ENCODE assay signal across 13 mouse cellular contexts in the genomic region with DNA sequence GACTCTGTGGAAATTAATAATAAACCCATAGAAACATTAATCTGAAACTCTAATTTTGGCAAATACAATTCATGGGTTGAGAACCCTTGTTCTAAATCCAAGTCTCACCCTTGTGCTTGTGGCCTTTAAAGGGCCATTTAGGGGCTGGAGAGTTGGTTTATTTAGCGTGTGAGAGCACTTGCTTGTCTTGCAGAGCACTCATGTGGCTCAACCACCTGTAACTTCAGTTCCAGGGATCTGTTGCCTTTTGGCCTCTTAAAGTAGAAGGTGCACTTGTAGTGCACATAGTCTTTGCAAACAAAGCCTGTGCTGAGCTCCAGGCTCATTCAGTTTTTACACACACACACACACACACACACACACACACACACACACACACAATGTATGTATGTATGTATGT. TPM values are rescaled to one million over a fixed set of nuclear protein-coding genes. Genes with fewer than 3 reads are reported as not detected.
DNase-seq lines count a peak whose midpoint lies in the region; ATAC-seq lines count a peak whose summit lies in the region.
"Had no signal": no experiment of that assay in that cellular context is flagged by ENCODE, and none has a peak within 500 bp of the region (broad histone marks: within the 10 kb centered on the region; RNA-seq: fewer than 3 reads in every experiment).

No protein-coding gene starts in this region.

- H3K36me3 ChIP-seq in heart, embryonic 10.5 days: peaks cover 10% of the 10 kb centered on the region
- H3K36me3 ChIP-seq in megakaryocyte, embryonic 14.5 days (replicated peaks; ENCODE audit: low read length): peaks cover 33% of the 10 kb centered on the region
- H3K36me3 ChIP-seq in liver, embryonic 16.5 days (ENCODE audit: control insufficient read depth, insufficient read depth): peaks cover 24% of the 10 kb centered on the region
- no peaks in the 10 kb centered on the region for H3K36me3 ChIP-seq in stomach, embryonic 15.5 days
- H3K36me3 ChIP-seq: forebrain, embryonic 15.5 days had no signal

- DNase-seq in heart, embryonic 10.5 days (ENCODE audit: low spot score): no peak
- no peak for DNase-seq in heart, postnatal 14 days
- DNase-seq in yolk sac, embryonic 10.5 days (ENCODE audit: low spot score): no peak
- DNase-seq in layer of hippocampus, postnatal 10 days (ENCODE audit: low spot score in 2 of 2): no peak

- peaks cover 30% of the 10 kb centered on the region for H3K4me1 ChIP-seq in heart, embryonic 10.5 days
- H3K4me1 ChIP-seq in megakaryocyte, embryonic 14.5 days: peaks cover 86% of the 10 kb centered on the region
- H3K4me1 ChIP-seq in liver, embryonic 16.5 days (ENCODE audit: control insufficient read depth, low read depth, low read length): peaks cover 69% of the 10 kb centered on the region
- H3K4me1 ChIP-seq in stomach, embryonic 15.5 days: peaks cover 16% of the 10 kb centered on the region; the same call in 1 of the 2 replicates

- ATAC-seq in megakaryocyte, adult 5-6 weeks (ENCODE audit: poor library complexity, severe bottlenecking): no peak
- ATAC-seq in liver, embryonic 16.5 days (ENCODE audit: low read depth): no peak
- ATAC-seq in stomach, embryonic 15.5 days (ENCODE audit: insufficient read depth, low FRiP score, low read depth): no peak
- ATAC-seq: forebrain, embryonic 15.5 days had no signal

- no peaks in the 10 kb centered on the region for H3K27me3 ChIP-seq in heart, embryonic 10.5 days (ENCODE audit: insufficient read depth, poor library complexity, severe bottlenecking)
- H3K27me3 ChIP-seq in megakaryocyte, embryonic 14.5 days (replicated peaks): no peaks in the 10 kb centered on the region
- H3K27me3 ChIP-seq in liver, embryonic 16.5 days (ENCODE audit: control insufficient read depth, insufficient read depth, low read depth, low read length): no peaks in the 10 kb centered on the region
- H3K27me3 ChIP-seq in stomach, embryonic 15.5 days (replicated peaks): no peaks in the 10 kb centered on the region
- H3K27me3 ChIP-seq: forebrain, embryonic 15.5 days had no signal

- peak overlapping the region; percentile 74; the same call in 1 of the 2 replicates for H3K4me3 ChIP-seq in heart, embryonic 10.5 days
- H3K4me3 ChIP-seq in megakaryocyte, embryonic 14.5 days (replicated peaks): peak overlapping the region; percentile 98
- H3K4me3 ChIP-seq in liver, embryonic 16.5 days (ENCODE audit: low read depth, low read length): peak overlapping the region; percentile 69
- peak overlapping the region; percentile 46 for H3K4me3 ChIP-seq in stomach, embryonic 15.5 days (replicated peaks)
- H3K4me3 ChIP-seq: forebrain, embryonic 15.5 days had no signal

- H3K9me3 ChIP-seq in heart, embryonic 10.5 days: no peaks in the 10 kb centered on the region
- no peaks in the 10 kb centered on the region for H3K9me3 ChIP-seq in megakaryocyte, embryonic 14.5 days
- H3K9me3 ChIP-seq in liver, embryonic 16.5 days (replicated peaks; ENCODE audit: control insufficient read depth, low read length): no peaks in the 10 kb centered on the region
- no peaks in the 10 kb centered on the region for H3K9me3 ChIP-seq in stomach, embryonic 15.5 days
- H3K9me3 ChIP-seq: forebrain, embryonic 15.5 days had no signal

- H3K27ac ChIP-seq in heart, embryonic 10.5 days: peak overlapping the region; percentile 47; the same call in 1 of the 2 replicates
- peak overlapping the region; percentile 99 for H3K27ac ChIP-seq in liver, embryonic 16.5 days (ENCODE audit: low read length)
- no peak overlapping the region for H3K27ac ChIP-seq in stomach, embryonic 15.5 days
- H3K27ac ChIP-seq: forebrain, embryonic 15.5 days had no signal

- WGBS in heart, embryonic 10.5 days: 70% methylated on average over 1 of the region's 1 CpGs
- WGBS in liver, embryonic 16.5 days (ENCODE audit: insufficient replicate concordance): 3% methylated on average over 1 of the region's 1 CpGs
- WGBS in stomach, embryonic 15.5 days: 63% methylated on average over 1 of the region's 1 CpGs

- peak overlapping the region; percentile 82 for H3K4me2 ChIP-seq in liver, embryonic 16.5 days (ENCODE audit: low read depth, low read length)
- H3K4me2 ChIP-seq in stomach, embryonic 15.5 days: peak overlapping the region; percentile 81; the same call in 1 of the 2 replicates
- H3K4me2 ChIP-seq: forebrain, embryonic 15.5 days had no signal

- intact Hi-C loops in heart, postnatal 14 days (cut with DNase I): no loop called here

- peak overlapping the region; percentile 76 for H3K9ac ChIP-seq in liver, embryonic 16.5 days (ENCODE audit: low read depth, low read length)
- no peak overlapping the region for H3K9ac ChIP-seq in stomach, embryonic 15.5 days
- H3K9ac ChIP-seq: forebrain, embryonic 15.5 days had no signal

RNA-seq across cellular contexts. Expression of a gene that starts 7.2 kb away (rescaled TPM):
- polyA plus RNA-seq in heart, embryonic 10.5 days (2016; fragmentation: Nextera tagmentation; extraction: Ambion mirVana): 102 and 112 TPM in 2 replicates
- 100 to 1,000 TPM; 139 to 150 TPM for total RNA-seq in heart, postnatal 14 days (2021)
- polyA plus RNA-seq in megakaryocyte, embryonic 14.5 days (2012; ENCODE audit: insufficient read depth, low replicate concordance): 2.9 and 6.8 TPM in 2 replicates
- 107 and 111 TPM in 2 replicates for total RNA-seq in megakaryocyte, adult 5-6 weeks (2015)
- 93.2 and 110 TPM in 2 replicates for total RNA-seq in megakaryocyte, adult 5-6 weeks (2017)
- 355 and 363 TPM in 2 replicates for polyA plus RNA-seq in liver, embryonic 16.5 days (2015; fragmentation: Nextera tagmentation; extraction: Ambion mirVana)
- polyA plus RNA-seq in stomach, embryonic 15.5 days (2015; fragmentation: Nextera tagmentation; extraction: Ambion mirVana): 122 and 136 TPM in 2 replicates
- 100 to 1,000 TPM; 129 to 134 TPM for total RNA-seq in layer of hippocampus, postnatal 10 days (2021)

RNA-seq across cellular contexts. Expression of a gene that starts 25.0 kb away (rescaled TPM):
- not detected in 2 replicates for polyA plus RNA-seq in heart, embryonic 10.5 days (2016; fragmentation: Nextera tagmentation; extraction: Ambion mirVana)
- not detected for total RNA-seq in heart, postnatal 14 days (2021)
- polyA plus RNA-seq in megakaryocyte, embryonic 14.5 days (2012; ENCODE audit: insufficient read depth, low replicate concordance): not detected in 2 replicates
- not detected in 2 replicates for total RNA-seq in megakaryocyte, adult 5-6 weeks (2015)
- total RNA-seq in megakaryocyte, adult 5-6 weeks (2017): not detected in 2 replicates
- 0.49 TPM in 1 of 2 replicates, not detected in the other for polyA plus RNA-seq in liver, embryonic 16.5 days (2015; fragmentation: Nextera tagmentation; extraction: Ambion mirVana)
- not detected in 2 replicates for polyA plus RNA-seq in stomach, embryonic 15.5 days (2015; fragmentation: Nextera tagmentation; extraction: Ambion mirVana)
- not detected for total RNA-seq in layer of hippocampus, postnatal 10 days (2021)
- total RNA-seq: common myeloid progenitor, adult 5-6 weeks; granulocyte monocyte progenitor cell, adult 5-6 weeks had no signal
- polyA plus RNA-seq: forebrain, embryonic 15.5 days; large intestine, adult 2 months; limb, embryonic 14.5 days had no signal

RNA-seq across cellular contexts. Expression of a gene that starts 34.9 kb away (rescaled TPM):
- 370 and 414 TPM in 2 replicates for polyA plus RNA-seq in heart, embryonic 10.5 days (2016; fragmentation: Nextera tagmentation; extraction: Ambion mirVana)
- 100 to 1,000 TPM; 163 to 177 TPM for total RNA-seq in heart, postnatal 14 days (2021)
- 55.0 and 266 TPM in 2 replicates for polyA plus RNA-seq in megakaryocyte, embryonic 14.5 days (2012; ENCODE audit: insufficient read depth, low replicate concordance)
- 122 and 132 TPM in 2 replicates for total RNA-seq in megakaryocyte, adult 5-6 weeks (2015)
- 88.3 and 104 TPM in 2 replicates for total RNA-seq in megakaryocyte, adult 5-6 weeks (2017)
- 147 and 154 TPM in 2 replicates for polyA plus RNA-seq in liver, embryonic 16.5 days (2015; fragmentation: Nextera tagmentation; extraction: Ambion mirVana)
- polyA plus RNA-seq in stomach, embryonic 15.5 days (2015; fragmentation: Nextera tagmentation; extraction: Ambion mirVana): 203 and 260 TPM in 2 replicates
- total RNA-seq in layer of hippocampus, postnatal 10 days (2021): 100 to 1,000 TPM in 1 of 2 experiments, 10 to 100 TPM in 1; 90.9 to 109 TPM

RNA-seq across cellular contexts. Expression of a gene that starts 34.9 kb away (rescaled TPM):
- polyA plus RNA-seq in heart, embryonic 10.5 days (2016; fragmentation: Nextera tagmentation; extraction: Ambion mirVana): 32.7 and 35.3 TPM in 2 replicates
- 10 to 100 TPM; 20.8 to 28.6 TPM for total RNA-seq in heart, postnatal 14 days (2021)
- 1.1 and 4.6 TPM in 2 replicates for polyA plus RNA-seq in megakaryocyte, embryonic 14.5 days (2012; ENCODE audit: insufficient read depth, low replicate concordance)
- 34.7 and 37.1 TPM in 2 replicates for total RNA-seq in megakaryocyte, adult 5-6 weeks (2015)
- total RNA-seq in megakaryocyte, adult 5-6 weeks (2017): 80.2 and 97.7 TPM in 2 replicates
- 11.6 and 11.8 TPM in 2 replicates for polyA plus RNA-seq in liver, embryonic 16.5 days (2015; fragmentation: Nextera tagmentation; extraction: Ambion mirVana)
- 34.2 and 41.6 TPM in 2 replicates for polyA plus RNA-seq in stomach, embryonic 15.5 days (2015; fragmentation: Nextera tagmentation; extraction: Ambion mirVana)
- total RNA-seq in layer of hippocampus, postnatal 10 days (2021): 10 to 100 TPM; 50.6 to 55.7 TPM

Comparison
In these comparisons a context has a peak if more than half of its experiments do, and no peak if none do; other contexts are left out.
1. H3K4me3 ChIP-seq: peak in every context shown above with its lines; median percentile 98 in megakaryocyte, embryonic 14.5 days; 74 in heart, embryonic 10.5 days; 69 in liver, embryonic 16.5 days; 46 in stomach, embryonic 15.5 days.
2. RNA of a gene that starts 7.2 kb away (polyA plus RNA-seq): 355 to 363 TPM in liver, embryonic 16.5 days, 122 to 136 TPM in stomach, embryonic 15.5 days and 102 to 112 TPM in heart, embryonic 10.5 days; 2.9 to 6.8 TPM in megakaryocyte, embryonic 14.5 days; every median in the first group is over 10 times any median in the second.